Mouse (Mus musculus) urinary bladder, postnatal 10 days (tissue): ENCODE measurements around the gene Sp9.

Experiments
- DNase-seq: peaks from one replicate; pipeline ENCODE4 v3.0.0; 2022; ENCODE audit warnings: low spot score

Sp9 gene

GRCm38 (mm10) chr2:73271459-73272161 lies at the start of gene Sp9:
Gene Sp9, plus strand, starts transcription at chr2:73271925.
- no peak for DNase-seq

- DNase-seq: no peak
These were observed 40.6 kb upstream of the Sp9 start for GRCm38 (mm10) chr2:73231081-73231480.

- DNase-seq: no peak
These were observed 30.4 kb upstream of the Sp9 start for GRCm38 (mm10) chr2:73241299-73241698.

GRCm38 (mm10) chr2:73248701-73249100 lies 23.0 kb upstream of the Sp9 start:
- no peak for DNase-seq

GRCm38 (mm10) chr2:73263172-73263765 lies 8.5 kb upstream of the Sp9 start:
- no peak for DNase-seq

DNA sequence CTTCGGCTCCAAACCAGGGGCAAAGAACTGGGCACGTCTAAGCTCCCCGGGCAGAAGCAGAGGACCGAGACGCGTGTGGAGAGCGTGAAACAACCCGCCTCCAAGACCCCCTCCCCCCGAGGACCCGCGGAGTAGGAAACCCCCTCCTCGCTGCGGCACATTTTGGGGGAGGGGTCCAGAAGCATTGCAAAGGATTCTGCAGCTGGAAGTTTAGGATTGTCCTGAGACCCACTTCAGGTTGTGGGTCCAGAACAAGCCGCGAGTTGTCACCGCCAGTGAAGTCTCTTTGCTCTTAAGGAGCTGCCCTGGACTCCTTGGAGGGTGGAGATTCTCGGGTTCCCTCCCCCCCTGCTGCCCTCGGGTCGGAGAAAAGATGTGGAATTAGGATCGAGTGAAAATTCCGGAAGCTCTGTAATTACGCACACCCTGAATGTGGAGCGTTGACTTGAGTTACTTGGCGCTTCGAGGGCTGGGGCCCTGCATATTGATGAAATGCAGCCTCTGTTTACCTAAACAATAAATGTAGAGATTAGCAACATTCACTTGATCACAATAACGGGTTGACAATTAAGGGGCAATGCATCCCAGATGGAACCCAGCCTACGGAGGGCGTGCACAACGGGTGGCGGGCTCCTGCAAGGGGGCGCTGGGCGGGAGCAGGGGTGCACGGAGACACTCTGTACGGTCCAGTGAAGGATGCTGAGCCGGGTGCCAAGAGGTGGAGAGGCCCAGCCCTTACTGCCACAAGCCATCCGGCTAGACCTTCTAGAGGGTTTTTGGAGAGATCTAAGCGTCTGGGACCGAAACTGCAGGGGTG lies 7.7 kb upstream of the Sp9 start:
- DNase-seq: no peak

DNA sequence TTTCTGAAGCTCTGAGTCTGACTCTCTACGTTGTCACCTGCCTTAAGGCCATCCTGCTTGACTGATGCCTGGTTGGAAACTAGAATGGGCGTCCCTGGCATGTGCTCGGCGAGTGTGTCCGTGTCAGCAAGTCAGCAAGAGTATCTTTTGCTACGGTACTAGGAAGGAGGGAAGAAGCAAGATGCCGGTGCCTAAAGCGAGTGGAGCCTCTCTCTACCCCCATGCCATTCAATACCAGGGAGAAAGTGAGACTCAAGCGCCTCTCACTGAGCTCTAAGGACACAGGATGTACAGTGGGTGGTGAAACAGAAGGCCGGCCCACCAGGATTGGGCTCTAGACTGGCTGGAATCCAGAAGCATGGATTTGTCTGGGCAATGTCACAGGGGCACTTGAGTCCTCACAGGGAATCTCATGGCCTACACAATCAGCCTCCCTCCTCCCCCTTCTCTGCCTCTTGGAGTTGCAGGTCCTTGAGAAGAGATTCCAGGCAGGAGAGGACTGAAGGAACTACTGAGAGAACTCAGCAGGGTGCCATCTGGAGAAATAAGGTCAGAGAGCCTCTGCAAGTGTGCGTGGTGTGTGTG lies 7.0 kb upstream of the Sp9 start:
- no peak for DNase-seq

DNA sequence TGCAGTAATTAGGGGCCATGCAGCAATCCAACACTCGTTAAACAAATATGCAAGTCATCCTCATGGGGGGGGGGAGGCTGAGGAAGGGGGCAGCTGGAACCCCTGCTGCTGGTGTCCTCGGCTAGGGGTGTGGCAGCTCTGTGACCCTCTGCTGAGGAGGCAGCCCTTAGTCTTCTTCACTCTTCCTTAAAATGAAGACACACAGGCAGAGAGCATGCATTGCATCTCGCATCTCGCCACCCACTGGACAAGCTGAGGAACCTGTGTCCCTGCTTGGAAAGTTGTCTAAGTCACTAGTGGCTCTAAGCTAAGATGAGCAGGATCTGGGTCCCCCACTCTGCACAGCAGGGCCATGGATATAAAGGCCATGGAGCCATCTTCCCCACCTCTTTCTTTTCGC lies 5.7 kb upstream of the Sp9 start:
- no peak for DNase-seq

- DNase-seq: no peak
These were observed 5.1 kb upstream of the Sp9 start for GRCm38 (mm10) chr2:73266623-73267022.

DNA sequence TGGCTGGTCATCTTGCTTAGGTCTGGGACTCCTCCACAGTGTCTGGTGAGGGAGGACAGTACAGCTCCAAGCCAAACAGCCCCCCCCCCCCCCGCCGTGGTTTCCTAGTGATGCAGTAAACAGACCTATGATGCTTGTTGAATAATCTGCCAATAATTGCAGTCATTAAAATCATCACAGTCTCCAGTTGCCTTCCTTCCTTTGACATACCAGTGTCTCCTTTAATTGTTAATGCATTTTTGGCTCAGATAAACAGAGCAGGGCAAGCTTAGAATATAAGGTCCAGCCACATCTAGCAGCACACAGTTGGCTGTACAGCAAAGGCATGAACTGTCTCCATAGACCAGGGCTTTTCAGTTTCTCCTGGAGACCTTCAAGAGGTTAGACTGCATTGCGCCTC lies 4.5 kb upstream of the Sp9 start:
- DNase-seq: no peak

DNA sequence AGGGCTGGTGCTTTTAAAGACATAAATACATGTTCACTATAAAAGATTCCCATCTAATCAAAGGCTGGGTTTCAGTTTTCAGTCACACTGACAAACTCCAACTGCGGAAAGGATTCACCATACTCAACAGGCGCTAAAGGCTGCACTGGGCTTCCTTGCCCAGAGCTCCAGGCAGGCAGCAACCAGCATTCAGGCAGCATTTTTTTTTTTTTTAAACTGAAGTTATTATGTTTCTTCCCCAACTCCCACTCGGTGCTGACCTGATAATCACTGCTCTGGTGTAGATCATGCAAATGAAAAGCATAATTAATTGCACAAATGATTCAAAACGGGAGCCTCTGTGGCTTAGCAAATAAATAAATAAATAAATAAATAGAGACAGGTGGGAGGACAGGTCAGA lies 3.9 kb upstream of the Sp9 start:
- DNase-seq: no peak

DNA sequence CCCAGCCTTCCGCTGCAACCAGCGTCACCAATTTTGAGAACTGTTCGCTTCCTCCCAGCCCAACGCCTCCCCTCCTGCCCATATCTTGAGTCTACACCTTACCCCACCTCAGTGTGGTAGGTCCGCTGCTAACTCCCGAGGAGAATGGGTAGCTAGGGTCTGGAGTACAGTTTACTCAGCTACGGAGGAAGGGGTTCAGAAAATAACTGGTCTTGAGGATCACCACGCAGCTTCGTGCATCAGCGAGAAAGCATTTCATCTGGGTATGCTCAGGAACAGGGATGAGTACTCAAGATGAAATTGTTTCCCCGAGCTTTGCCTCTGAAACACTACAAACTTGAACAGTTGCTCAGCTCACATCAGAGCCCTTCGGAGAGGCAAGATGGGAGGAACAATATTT lies 3.4 kb upstream of the Sp9 start:
- no peak for DNase-seq

- DNase-seq: no peak
These were observed 2.8 kb upstream of the Sp9 start for GRCm38 (mm10) chr2:73268836-73269395.

DNA sequence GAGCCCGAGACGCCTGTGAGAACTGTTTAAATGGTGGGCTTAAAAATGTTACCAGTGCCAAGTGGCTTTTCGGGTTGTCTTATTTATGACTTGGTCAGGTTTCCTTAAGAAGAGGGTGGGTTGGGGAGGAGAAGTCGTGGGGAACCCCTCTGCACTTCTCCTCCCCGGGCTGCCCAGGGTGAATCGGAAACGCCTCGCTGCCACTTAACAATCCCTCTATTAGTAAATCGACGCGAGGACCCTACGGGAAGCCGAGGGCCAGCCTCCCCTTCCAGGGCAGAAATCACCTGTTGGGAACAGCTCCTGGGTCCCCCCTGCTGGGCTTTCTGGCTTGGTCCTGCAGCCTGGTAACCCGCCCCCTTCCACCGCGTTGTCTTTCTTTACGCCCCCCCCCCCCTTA lies 2.1 kb upstream of the Sp9 start:
- DNase-seq: no peak

GRCm38 (mm10) chr2:73270071-73270592 lies 1.6 kb upstream of the Sp9 start:
- DNase-seq: no peak

DNA sequence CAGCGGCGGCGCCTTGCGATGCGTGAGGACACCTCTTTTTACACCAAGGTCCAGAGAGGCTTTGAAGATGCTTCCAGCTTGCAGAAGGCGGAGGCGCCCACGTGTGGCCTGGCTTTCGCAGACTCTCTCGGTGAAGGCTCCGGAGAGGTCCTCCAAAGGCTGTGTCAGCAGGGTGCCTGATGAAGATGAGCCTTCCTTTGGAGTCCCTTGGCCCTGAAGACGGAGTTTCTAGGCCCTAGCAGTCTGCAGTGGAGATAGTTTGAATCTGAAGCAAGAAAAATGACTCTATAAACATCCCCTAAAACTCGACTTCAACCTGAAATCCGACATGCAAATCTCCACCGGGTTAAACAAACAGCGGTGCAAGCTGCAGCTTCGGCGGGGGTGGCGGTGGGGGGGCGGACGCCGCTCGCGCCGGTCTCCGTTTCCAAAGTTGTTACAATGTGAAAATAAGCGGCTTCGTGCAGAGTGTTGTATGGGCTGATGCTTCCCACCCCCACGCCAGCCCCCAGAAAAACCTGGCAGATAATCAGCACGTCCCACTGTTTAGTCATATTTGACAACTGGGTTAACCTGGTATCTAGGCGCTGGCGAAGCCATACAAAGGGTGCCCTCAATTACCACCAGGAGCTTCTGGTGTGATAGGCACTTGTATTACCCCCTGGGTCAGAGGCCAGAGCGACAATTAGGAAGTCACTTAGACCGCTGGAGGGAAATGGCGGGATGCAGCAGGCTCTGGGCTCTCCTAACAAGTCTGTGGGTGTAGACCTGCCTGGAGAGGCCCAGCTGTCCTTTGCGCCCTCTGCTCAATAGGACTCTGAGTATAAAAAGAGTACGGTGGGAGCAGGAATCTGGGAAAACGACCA lies 899 bp upstream of the Sp9 start:
- DNase-seq: no peak

GRCm38 (mm10) chr2:73272351-73273248 lies 875 bp downstream of the Sp9 start:
- no peak for DNase-seq

DNA sequence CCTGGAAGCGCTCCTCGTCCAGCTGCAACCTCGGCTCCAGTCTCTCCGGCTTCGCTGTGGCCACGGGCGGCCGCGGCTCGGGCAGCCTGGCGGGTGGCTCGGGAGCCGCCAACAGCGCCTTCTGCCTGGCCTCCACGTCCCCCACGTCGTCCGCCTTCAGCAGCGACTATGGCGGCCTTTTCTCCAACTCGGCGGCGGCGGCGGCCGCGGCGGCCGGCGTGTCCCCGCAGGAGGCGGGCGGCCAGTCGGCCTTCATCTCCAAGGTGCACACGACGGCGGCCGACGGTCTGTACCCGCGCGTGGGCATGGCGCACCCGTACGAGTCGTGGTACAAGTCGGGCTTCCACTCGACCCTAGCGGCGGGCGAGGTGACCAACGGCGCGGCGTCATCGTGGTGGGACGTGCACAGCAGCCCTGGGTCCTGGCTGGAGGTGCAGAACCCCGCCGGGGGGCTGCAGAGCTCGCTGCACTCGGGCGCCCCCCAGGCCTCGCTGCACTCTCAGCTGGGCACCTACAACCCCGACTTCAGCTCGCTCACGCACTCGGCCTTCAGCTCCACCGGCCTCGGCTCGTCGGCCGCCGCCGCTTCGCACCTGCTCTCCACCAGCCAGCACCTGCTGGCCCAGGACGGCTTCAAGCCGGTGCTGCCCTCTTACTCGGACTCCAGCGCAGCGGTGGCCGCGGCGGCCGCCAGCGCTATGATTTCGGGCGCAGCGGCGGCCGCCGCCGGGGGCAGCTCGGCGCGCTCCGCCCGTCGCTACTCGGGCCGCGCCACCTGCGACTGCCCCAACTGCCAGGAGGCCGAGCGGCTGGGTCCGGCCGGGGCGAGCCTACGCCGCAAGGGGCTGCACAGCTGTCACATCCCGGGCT lies 1.8 kb downstream of the Sp9 start:
- no peak for DNase-seq
